Mouse (Mus musculus): ENCODE measurements around the gene Olfr541.
"Not testable (repeated sequence)": the region's sequence is repeated elsewhere in the genome, so short reads cannot be mapped to it uniquely, and the experiment has no call there.

GRCm38 (mm10) chr7:140679591-140679990 lies 17.5 kb upstream of the Olfr541 start:
- TF ChIP-seq CTCF (IDR thresholded peaks at IDR 0.05; ENCODE audit: extremely low read depth, insufficient read depth, insufficient read length, insufficient replicate concordance); POLR2A (IDR thresholded peaks at IDR 0.05; ENCODE audit: low read depth, low read length): not testable (repeated sequence)
